Mouse (Mus musculus) cerebellum, adult 2 months (tissue): ENCODE measurements around the gene Zscan4-ps1. TPM values are rescaled to one million over a fixed set of nuclear protein-coding genes. Genes with fewer than 3 reads are reported as not detected.
"Not testable (repeated sequence)": the region's sequence is repeated elsewhere in the genome, so short reads cannot be mapped to it uniquely, and the experiment has no call there.

ENCODE experiments used
- DNase-seq, 2 experiments: peaks; one replicate each; pipeline ENCODE4 v3.0.0; 2021
- H3K27ac ChIP-seq: fragments of 200-500 bp; 2 replicates; pipeline ENCODE4 v1.5.1; 2012; ENCODE audit warnings: low read length, control low read depth, inconsistent platforms; ENCODE audit not compliant: insufficient read depth
- H3K27me3 ChIP-seq: fragments of 200-500 bp; 2 replicates; pipeline ENCODE4 v1.6.1; 2012; ENCODE audit warnings: inconsistent platforms, mild to moderate bottlenecking, low read length, moderate library complexity; ENCODE audit not compliant: control insufficient read depth, insufficient read depth
- H3K4me1 ChIP-seq: fragments of 200-500 bp; 2 replicates; pipeline ENCODE4 v1.6.1; 2011; ENCODE audit warnings: low read length; ENCODE audit not compliant: control insufficient read depth, insufficient read depth
- H3K4me3 ChIP-seq: fragments of 200-500 bp; replicated peaks from 2 replicates; pipeline ENCODE3; 2011; ENCODE audit warnings: mild to moderate bottlenecking, low read depth, low read length, control low read depth; ENCODE audit not compliant: insufficient read depth
- WGBS: fragments of 180-500 bp; shearing (Covaris S2); methylation state at CpG from one replicate; pipeline ENCODE4 v1.1.7; 2018; 5-methylcytosine and 5-hydroxymethylcytosine counted together
- polyA plus RNA-seq: library from polyadenylated mRNA; depleted of rRNA; stranded (reverse); fragments of >200 nt; gene quantifications from 2 replicates; pipeline ENCODE4 v1.2.3, GENCODE M21; 2012; rRNA removed

Gene Zscan4-ps1
- polyA plus RNA-seq: not detected in 2 replicates

GRCm38 (mm10) chr7:11069591-11069990, at the start of gene Zscan4-ps1:
Gene Zscan4-ps1, minus strand, starts transcription at chr7:11069691.
- not testable (repeated sequence) for H3K27me3 ChIP-seq, DNase-seq, H3K4me3 ChIP-seq, H3K4me1 ChIP-seq, H3K27ac ChIP-seq
- WGBS: 90% methylated on average over 2 of the region's 2 CpGs

Other genes with a start within 250 kb of the Zscan4-ps1 start
- not detected in 2 replicates for gene Zscan4b, start 164.6 kb downstream of the Zscan4-ps1 start, polyA plus RNA-seq
- not detected in 2 replicates for gene Zscan4c, start 63.9 kb downstream of the Zscan4-ps1 start, polyA plus RNA-seq
- not detected in 2 replicates for gene Zscan4d, start 96.5 kb upstream of the Zscan4-ps1 start, polyA plus RNA-seq
- gene Zscan4e, start 241.0 kb upstream of the Zscan4-ps1 start, polyA plus RNA-seq: not detected in 2 replicates